Mouse (Mus musculus) bone marrow macrophage, adult 2 months (primary cell): Measurements from ENCODE around the gene Golga4.

Experiments used
- CTCF ChIP-seq: IDR thresholded peaks from 2 replicates; pipeline ENCODE4 v1.5.1; 2012; ENCODE audit warnings: low read depth, mild to moderate bottlenecking, low read length, moderate library complexity
- POLR2A ChIP-seq: IDR thresholded peaks from 2 replicates; pipeline ENCODE4 v1.6.1; 2012; ENCODE audit warnings: mild to moderate bottlenecking, low read depth, low read length, borderline replicate concordance

DNA sequence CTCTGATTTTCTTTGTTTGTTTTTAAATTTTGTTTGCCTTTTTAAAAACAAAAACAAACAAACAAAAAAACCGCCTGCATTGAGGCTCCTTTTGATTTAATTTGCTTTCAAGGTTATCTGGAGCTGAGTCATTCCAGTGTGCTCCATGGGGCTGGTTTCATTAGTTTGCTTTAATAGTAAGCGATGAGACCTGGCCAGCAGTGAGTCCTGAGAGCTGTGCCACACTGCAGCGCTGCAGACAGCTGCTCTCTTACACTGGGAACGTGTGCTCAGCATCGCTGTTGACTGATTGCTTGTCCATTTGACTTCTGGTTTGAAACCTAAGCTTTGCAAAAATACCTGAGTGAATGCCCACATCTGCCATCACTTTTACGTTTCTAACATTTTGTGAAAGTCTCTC, 74.3 kb downstream of the Golga4 start:
- no peak for TF ChIP-seq CTCF
- TF ChIP-seq POLR2A = no peak
